Mouse (Mus musculus) heart, adult 2 months (tissue): ENCODE data around the gene Sipa1l2.

ENCODE experiments used
- CTCF ChIP-seq: fragments of 200-600 bp; IDR thresholded peaks from 2 replicates; pipeline ENCODE4 v1.8.1; 2022; ENCODE audit warnings: antibody characterized with exemption, mild to moderate bottlenecking, moderate library complexity
- EP300 ChIP-seq: fragments of 200-500 bp; IDR thresholded peaks from 2 replicates; pipeline ENCODE4 v1.6.1; 2011; ENCODE audit warnings: low read depth, low read length, control low read depth; ENCODE audit not compliant: insufficient read depth
- POLR2A ChIP-seq: fragments of 200-500 bp; IDR thresholded peaks from 2 replicates; pipeline ENCODE4 v1.6.1; 2011; ENCODE audit warnings: mild to moderate bottlenecking, low read depth, low read length, control low read depth; ENCODE audit not compliant: insufficient read depth

GRCm38 (mm10) chr8:125557391-125558108 lies 12.1 kb downstream of the Sipa1l2 start:
- no peak for TF ChIP-seq CTCF
- no peak for TF ChIP-seq POLR2A
- TF ChIP-seq EP300, result no peak
